Mouse (Mus musculus): ENCODE data around the gene Zfpl1.

DNA sequence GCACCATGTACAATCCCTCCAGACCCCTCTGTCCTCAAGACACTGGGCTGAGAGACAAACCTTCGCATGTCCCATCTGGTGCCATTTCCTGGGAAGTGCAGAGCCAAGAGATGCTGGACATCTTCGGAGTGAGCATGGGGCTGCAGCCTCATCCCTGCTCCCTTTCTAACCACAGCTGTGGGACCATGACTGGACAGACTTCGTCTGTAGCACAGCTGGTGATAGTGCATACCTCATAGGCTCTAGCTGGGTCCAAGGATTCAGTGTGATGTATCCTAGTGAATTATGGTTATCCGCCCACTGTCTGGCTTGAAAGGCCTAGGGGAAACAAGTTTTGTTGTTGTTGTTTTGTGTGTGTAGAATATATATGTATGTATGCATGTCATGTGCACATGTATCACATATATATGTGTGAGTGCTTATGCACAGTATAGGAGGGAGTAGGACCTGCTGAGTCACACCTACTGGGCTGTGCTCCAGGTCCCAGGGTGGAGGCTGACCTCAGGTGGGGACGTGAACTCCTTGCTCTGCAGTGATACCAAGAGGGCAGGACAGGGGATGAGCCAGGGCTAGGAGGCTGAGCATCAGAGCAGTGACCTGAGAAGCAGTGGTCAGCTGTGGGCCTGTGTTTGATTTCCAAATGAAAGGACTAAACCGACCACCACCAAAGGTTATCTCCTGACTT lies 17.6 kb upstream of the Zfpl1 start:
- no peak for TF ChIP-seq EP300 (IDR thresholded peaks at IDR 0.05; ENCODE audit: low read depth)
- TF ChIP-seq CTCF (IDR thresholded peaks at IDR 0.05; ENCODE audit: low read depth), result peak; percentile 20; the same call in 1 of the 2 replicates
